Mouse (Mus musculus) c-Kit-positive CD71-positive TER-119-negative erythroid progenitor cells, embryonic 14.5 days (primary cell): Measurements from ENCODE around the gene Naa38.
A peak's percentile ranks its signal among the peaks of the same experiment; 100 is the strongest.

ENCODE experiments used
- DNase-seq: peaks from one replicate; pipeline ENCODE4 v3.0.0-alpha.2; 2013; ENCODE audit warnings: low read depth

The Naa38 gene

DNA sequence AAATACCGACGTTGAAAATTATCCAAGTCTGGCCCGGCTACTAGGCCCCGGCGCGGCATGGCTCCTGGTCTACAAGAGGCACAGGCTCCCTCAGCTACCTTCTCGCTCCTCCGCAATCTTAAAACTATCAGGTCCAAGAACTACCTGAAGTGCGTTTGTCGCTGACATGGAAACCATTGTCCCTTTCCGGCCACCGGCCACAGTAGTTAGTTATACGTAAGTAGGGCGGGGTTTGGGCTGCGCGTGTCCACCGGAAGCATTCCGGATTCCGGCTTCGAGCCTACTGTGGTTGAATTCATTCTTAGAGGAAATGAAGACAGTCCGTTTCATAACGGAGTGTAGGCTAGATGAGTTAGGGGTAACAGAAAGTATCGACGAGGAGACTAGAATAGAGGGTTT lies at the start of gene Naa38, which contains the start of gene Cyb5d1:
Naa38 (plus strand) TSS at position 253 of the 399 bp plus-strand sequence.
Cyb5d1 (minus strand) TSS at position 397 of the 399 bp plus-strand sequence.
- DNase-seq, result peak; percentile 82

DNA sequence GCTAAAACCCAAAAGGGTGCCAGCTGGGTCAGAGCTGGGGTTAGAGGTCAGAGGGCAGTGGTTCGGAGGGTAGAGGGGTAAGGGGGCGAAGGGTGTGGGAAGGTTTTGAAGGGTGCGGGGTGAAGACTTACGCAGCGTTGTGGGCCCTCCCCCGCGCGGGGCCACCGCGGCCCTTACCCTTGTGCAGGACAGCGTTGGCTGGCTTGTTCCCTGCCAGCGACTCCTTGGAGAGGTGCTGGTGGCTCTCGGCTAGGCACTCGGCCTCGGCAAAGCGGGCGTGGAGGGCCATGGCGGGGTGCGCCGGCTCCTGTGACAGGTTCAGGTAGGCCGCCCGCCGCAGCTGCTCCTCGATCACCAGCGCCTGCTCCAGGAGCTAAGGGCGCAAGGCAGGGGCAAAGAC lies 48.8 kb upstream of the Naa38 start:
- DNase-seq, result no peak

DNA sequence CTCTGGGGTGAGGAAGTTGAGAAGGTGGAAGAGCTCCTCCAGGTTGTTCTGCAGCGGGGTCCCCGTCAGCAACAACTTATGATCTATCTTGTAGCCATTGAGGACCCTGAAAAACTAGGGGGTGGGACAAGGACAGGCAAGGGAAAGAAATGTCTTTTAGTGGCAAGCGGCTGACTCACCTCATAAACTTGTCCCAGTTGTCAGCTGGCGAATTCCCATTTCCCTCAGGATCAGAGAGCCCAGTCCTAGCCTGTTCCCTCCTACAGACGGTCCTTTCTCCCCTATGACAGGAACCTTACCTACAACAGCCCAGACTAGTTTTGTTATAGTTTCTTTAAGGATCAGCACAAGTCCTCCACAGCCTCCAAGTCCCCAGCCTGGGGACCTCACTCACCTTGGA lies 38.7 kb upstream of the Naa38 start:
- no peak for DNase-seq

DNA sequence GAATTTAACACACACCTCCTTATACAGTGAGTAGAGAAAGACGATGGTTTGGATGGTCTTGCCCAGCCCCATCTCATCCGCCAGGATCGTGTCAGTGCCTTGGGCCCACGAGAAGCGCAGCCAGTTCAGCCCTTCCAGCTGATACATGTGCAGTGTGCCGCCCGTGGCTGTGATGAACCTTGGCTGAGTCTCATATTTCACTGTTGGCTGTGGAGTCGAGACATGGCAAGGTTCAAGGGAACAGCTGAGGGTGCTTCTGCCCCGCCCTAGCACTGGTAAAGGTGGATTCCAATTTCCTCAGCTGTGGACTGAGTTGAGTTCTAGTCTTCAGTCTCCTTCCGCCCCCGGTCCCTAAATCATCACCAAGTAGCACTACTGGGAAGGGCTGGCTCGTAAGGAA lies 37.6 kb upstream of the Naa38 start:
- no peak for DNase-seq

DNA sequence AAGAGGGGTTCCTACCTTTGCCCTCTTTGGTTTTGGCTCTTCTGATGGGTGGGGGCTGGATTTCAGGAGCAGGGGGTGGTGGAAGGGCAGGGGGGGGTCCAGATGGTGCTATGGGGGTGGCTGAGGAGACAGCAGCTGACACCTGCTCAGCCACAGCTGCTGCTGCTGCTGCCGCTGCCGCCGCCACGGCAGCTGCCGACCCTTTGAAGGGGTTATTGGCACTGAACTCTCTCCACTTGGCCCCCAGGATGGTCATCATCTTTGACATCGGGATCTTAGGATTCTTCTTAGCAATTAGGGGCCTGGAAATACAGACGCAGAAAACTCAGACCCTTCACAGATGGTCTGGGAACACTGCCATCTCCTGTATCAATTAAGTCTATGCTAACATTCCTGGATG lies 33.3 kb upstream of the Naa38 start:
- DNase-seq, result no peak

DNA sequence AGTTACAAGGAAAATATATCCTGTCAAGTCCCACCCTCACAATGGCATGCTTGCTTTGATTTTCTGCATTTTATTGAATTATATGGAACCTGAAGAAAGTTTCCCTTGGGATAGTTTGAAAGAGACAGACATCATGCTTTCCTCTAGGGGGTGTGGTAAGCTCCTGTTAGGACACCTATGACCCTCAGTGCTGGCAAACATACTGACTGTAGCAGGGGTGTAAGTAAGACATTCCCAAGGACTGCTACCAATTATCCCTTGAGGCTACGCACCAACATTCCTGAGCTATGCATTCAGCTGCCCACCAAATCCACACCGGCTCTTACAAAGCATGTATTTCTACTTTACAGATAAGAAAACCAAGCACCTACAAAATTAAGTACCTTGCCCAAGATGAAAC lies 32.8 kb upstream of the Naa38 start:
- no peak for DNase-seq

DNA sequence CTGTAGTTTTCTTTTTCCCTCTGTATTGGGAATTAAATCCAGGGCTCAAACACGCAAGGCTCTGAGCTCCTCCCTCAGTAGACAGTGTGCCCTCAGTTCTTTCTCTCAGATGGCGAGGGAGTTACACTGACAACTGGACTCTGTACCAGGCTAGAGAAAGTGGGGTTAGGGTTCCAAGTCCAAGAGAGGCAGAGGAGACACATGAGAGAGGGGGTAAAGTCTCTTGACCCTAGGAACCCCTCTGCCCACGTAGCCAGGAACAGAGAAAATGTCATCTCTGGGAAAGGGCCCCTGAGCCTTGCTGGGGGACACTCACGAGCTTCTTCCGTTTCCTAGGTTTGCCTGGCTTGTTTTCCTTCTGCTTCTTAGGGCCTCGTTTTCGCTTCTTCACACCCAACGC lies 30.9 kb upstream of the Naa38 start:
- DNase-seq, result no peak

DNA sequence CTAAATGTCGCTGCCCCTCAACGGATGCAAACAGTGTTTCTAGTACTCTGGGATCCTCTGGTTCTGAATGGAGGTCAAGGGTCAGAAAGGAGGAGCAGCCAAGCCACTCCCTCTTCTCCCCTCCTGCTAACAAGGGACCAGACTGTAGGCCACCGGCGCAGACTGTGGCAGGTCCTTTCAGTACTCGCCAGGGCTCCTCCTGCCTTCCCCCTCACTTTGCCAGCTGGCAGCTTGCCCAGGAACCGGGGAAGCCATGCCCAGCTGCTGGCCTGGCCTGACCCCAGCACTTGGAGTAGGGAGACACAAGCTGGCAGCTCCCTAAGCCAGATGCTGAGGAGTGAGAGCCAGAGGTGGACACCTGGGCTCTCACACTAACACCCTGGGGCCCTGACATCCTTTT lies 30.4 kb upstream of the Naa38 start:
- no peak for DNase-seq

DNA sequence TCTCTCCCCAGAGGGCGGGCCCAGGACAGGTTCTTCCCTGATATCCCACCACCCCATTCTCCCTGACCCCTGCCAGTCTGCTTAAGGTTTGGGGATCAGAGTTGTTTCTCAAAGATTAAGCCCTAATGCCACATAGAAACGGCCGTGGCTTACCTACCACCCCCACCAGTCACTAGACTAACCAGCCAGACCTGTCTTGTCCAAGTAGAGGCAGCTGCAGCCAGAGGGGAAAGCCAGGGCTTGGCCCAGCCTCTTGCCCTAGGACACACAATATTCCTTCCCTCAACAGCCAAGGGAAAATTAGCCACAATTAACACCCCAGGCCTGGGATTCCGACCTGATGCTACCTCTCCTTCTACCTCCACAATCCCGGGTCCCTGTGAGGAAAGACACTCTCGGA lies 29.6 kb upstream of the Naa38 start:
- DNase-seq, result no peak

DNA sequence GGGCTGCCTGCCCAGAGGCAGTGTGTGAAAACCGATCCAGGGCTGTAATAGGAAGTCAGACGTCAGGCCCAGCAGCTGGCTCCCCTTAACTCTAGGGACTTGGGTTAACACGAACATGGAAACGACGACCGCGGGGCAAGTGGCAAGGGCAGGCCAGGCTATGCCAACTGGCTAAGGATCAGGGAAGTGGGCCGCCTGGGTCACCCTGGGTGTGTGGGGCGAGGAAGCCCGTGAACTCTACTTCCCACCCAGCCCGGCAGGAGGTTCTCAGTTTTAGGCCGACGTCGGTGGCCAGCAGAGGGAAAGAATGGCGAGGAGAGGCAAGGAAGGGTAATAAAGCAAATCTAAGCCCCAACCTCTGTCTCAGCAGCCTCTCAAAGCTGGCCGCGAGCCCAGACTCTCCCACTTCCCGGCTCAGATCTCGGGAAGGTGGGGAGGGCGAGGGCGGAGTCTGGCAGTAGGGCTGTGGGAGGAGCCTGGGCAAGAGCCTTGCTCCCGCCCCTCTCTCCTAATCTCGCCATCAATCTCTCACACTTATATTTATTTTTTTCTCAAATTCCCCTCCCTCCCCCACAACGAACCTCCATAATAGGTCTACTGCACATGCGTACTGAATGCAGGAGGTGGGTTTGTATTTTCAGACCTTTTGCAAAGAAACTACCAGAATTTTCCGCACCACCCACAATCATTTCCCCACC lies 29.0 kb upstream of the Naa38 start:
- no peak for DNase-seq

DNA sequence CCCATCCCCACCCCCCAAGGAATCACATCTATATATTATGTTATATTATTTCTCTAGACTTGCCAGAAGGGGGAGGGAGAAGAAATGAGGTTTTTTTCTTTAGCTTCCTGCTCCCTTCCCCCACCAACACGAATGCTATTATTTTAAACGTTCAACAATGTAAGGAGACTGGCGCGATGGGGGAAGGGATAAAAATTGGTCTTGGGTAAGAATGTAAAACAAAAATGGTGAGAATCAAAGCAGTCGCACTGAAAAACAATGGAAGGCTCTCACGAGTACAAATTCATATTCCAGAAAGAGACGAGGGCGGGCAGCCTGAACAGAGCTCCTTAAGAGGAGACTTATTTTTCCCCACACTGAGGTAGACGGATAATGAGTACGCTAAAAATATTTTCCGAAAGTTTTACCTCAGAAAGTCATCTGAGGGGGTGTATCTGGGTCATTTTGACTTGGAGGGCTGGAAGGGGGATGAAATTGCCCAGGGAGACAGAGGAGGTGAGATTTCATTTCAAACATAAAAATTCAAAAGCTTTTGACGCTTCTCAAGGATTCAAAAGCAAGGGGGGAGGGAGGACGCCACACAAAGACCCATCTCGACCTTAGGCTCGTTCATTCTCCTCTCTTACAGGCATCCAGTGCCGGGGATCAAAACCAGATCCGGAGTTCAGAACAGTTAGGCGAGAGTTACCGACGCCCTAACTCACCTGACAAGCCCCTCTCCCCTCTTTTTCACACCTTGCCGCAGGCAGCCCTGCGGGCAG lies 28.3 kb upstream of the Naa38 start:
- no peak for DNase-seq

DNA sequence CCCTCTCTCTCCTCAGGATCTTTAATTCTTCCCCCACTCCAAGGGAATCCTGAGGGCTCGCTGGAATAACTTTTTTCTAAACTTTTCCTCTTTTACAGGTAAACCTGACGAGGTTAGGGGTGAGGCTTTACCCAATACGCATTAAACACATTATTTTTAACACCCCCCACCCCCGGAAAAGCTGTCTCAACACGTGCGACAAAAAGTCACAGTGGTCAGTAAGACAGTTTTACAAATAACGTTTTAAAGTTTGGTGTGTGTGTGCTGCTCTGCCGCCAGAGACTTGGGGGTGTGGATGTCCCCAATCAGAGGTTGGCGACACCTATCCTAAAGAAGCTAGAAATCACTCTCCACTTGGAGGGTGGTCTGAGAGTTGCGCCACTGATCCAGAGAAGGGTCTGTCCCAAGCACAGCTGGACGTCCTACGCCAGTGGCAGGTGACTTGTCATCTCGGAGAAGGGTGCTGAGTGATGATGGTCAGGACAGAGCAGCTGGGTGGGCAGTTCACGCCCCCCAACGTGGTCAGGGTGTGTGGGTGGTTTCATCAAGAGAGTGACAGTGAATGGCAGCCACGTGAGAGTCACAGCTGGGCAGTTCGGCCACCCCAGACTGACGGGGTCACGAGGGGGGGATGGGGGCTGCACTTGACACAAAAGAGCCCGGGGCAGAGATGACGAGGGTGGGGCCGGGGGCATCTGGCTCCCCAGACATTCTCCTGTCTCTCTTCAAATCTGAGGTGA lies 27.5 kb upstream of the Naa38 start:
- DNase-seq, result no peak

DNA sequence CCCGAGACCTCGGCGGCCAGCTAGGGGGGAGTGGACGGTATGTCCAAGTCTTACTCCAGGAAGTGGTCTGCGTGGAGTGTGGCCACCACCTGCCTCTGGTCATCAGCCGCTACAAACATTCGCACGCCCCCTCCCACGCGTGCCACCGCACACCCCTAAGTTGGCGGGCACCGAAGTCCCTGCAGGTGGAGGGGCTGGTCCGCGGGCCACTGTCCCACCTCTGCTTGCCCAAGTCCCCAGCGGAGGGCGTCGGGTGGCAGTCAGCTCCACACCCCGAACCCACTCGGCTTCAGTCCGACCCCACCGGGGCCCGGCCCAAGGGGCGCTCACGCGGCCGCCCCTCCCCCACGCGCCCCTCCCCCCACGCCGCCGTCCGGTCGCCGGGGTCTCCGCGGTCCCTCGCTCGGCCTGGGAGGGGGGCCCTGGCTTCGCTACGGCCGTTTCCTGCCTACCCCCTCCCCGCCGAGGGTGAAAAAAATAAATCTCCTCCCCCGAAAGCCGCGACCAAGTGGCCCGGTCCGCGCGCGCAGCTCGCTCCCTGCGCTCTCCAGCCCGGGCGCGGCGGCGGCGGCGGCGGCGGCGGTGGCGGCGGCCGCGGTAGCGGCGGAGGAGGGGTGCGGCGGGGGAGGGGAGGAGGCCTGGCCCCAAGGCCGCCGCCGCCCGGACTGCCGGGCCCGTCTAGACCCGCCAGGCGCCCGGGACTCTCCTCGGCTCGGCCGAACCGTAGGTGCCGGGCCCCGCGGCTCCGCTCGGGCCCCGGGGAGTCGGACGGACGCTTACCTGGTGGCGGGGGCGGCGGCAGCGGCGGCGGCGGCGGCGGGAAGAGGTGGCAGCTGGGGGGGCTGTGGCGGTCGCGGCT lies 26.7 kb upstream of the Naa38 start:
- DNase-seq, result no peak

DNA sequence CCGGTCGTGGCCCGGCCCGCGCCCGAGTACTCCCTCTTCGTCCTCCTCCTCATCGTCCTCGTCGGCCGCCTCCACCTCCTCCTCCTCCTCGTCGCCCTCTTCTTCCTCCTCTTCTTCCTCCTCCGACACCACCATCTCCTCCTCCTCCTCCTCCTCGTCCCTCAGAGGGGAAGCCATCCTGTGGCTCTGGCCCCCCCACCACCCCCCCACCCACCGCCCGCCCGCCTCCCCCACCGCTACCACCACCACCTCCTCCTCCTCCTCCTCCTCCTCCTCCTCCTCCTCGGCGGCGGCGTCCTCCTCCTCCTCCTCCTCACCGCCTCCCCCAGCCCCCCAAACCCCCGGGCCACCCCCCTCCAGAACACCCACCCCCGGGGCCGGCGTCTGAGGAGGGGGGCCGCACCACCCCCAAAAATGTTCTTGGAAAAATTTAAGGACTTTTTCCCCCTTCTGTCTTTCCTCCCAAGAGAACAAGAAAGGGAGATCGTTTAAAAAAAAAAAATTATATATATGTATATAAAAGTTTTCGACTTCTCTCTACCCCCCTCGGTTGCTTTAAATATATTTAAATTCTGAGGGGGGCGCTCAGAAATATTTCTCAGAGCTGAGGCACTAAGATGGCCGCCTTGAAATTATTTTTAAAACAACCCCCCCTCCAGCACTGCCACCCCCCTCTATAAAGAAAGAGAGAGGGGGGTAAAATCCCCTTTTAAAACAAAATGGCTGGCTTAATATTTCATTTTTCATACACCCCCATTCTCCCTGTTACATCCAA lies 25.9 kb upstream of the Naa38 start, which contains the start of gene Chd3:
Chd3 (minus strand) TSS at position 192 of the 775 bp plus-strand sequence.
- DNase-seq, result no peak

DNA sequence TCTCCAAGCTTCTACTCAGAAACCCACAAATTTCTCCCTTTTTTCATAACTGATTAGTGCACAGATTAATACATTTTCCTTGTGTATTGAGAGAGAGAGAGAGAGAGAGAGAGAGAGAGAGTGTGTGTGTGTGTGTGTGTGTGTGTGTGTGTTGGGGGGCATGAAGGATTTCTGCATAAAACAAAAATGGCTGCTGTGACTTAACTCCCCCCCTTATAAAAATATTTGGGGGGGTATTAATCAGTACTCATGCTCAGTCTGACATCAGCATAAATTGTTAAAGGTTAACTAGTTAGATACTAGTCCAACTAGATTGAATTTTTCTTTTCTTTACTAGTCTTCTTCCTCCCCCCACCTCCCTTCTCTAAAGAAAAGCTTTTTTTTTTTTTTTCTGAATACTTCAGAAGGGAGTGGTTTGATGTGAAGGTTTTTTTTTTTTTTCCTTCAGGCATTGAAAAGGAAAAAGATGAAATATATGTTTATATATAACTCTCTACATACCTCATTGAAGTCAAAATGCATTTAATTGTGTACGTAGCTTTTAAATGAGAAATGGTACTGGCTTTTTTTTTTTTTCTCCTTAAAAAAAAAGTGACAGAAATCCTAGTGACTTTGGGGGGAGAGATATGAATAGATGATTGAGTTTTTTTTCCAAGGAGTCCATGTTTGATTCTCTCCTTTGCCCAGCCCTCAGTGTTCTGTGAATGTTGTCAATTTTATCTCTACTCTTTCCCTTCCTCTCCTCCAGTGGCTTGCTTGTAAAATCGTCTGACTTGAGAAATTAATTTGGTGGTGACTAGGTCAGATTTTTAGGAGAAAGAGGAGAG lies 25.1 kb upstream of the Naa38 start:
- DNase-seq, result no peak

DNA sequence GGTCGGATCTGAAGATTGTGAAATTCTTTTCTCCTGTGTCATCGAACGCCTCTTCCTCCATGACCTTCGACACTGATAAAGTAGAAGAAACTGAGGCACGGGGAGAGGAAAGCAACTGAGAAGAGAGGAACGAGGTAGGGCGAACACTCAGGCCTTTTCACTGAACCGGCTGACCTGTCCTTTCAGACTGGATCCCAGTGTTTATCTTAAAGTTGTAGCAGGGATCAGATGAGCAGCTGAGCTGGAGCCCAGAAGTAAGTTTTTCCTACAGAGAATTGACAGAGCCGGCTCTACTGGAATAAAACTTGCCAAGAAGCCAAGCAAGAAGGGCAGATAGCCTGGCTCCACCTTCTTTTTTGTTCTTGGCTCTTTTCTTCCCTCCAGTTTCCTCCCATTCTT lies 24.5 kb upstream of the Naa38 start:
- no peak for DNase-seq

DNA sequence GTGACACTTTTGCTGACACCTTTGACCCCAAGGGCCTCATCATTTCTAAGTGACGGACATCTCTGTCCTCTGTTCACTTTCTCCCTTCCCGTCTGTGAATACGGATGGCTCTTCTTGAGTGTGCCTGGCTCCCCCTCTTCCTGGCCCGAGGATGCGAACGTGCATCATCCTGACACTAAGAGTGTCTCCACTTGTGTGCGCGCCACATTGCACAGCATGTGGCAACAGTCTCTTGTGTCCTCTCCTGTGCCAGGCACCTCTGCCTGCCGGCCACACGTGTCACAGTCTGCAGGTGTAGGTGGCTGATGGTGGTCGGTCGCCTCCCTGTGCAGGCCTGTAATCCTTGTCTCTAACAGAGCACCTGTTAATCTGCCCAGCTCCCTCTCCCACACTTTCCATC lies 23.7 kb upstream of the Naa38 start:
- no peak for DNase-seq

DNA sequence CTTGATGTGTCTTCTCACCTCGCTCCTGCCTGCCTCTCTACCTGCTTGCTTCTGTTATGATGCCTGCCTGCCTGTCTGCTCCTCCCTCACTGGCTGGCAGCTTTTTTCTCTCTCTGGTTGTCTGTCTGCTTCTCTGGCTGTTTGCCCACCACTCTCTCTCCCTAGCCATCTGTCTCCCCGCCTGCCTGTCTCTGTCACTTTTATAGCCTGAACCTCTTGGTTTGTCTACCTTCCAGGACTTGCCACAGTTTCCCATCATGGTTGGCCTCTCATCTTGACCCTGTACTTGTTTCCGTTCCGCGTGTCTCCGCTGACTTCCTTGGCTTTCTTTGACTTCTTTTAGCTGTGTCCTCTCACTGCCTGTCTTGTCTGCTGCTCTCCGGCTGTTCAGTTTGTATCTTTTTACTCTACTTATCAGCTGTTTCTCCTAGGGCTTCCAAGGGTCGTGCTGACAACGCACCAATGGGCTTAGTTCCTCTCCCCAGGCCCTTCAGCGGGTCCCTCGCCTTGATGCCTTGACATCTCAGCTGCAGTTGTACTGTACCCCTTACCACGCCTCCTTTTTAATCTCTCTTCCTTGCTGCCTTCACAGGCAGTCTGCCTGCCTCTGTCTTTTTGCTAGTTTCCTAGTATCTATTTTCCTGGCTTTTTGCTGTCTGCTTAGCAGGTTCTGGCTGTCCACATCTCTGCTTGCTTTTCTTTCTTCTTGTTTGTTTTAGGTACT lies 23.1 kb upstream of the Naa38 start:
- no peak for DNase-seq

DNA sequence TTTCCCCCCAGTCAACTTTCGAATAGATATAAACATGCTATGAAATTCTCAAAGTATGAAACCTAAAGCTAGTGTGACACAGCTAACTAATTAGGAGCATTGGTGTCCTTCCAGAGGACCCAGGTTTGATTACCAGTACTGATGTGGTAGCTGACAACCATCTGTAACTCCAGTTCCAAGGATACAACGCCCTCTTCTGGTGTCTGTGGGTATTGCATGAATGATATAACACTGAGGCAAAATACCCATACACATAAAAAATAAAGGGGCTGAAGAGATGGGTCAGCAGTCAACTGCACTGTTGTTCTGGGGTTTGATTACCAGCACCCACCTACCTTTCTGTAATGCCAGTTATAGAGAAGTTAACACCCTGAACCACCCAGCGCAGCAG lies 22.5 kb upstream of the Naa38 start:
- DNase-seq, result no peak
